Mouse (Mus musculus) cortical plate, adult 2 months (tissue): ENCODE measurements around the gene Ttc28.

Experiments
- CTCF ChIP-seq: fragments of 200-500 bp; IDR thresholded peaks from 2 replicates; pipeline ENCODE4 v1.5.1; 2011; ENCODE audit warnings: mild to moderate bottlenecking, control low read depth, low read length; ENCODE audit not compliant: insufficient read depth; ENCODE audit errors: extremely low read depth
- POLR2A ChIP-seq: fragments of 200-500 bp; IDR thresholded peaks from 2 replicates; pipeline ENCODE4 v1.6.1; 2011; ENCODE audit warnings: mild to moderate bottlenecking, low read length, control low read depth; ENCODE audit not compliant: insufficient read depth; ENCODE audit errors: extremely low read depth

DNA sequence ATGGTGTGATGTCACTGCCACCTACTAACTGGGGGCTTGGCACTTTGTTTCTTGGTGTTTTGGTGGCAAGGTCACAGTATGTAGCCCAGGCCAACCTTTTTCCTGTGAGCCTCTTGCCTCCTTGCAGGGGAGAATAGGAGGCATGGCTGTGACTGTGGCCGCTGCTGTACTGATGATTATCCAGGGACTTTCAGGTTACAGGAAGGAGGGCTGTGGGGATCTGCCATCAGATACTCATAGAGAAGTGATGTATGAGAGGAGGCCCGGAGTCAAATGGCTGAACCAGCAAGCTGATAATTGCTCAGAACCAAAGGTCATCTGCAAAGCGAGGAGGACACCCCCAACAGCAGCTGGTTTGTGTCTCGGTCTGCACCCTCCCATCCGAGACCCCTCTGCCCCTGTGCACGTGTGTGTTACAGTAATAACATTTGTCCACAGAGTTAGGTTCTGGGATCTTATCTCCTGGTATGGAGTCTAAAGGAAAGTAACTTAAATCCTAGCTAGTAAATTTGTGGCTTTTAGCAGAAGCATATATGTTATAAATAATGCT lies 221.9 kb downstream of the Ttc28 start:
- TF ChIP-seq CTCF (no peak), POLR2A (no peak)
